In genomic region chr1:134909442-134909841, GRCm38 (mm10) we compare ENCODE assay signal across 10 mouse cellular contexts. TPM values are rescaled to one million over a fixed set of nuclear protein-coding genes. Genes with fewer than 3 reads are reported as not detected.
DNase-seq lines count a peak whose midpoint lies in the region; ATAC-seq lines count a peak whose summit lies in the region.
"Had no signal": no experiment of that assay in that cellular context is flagged by ENCODE, and none has a peak within 500 bp of the region (broad histone marks: within the 10 kb centered on the region; RNA-seq: fewer than 3 reads in every experiment).

No protein-coding gene starts in this region.

- DNase-seq in adrenal gland, adult (ENCODE audit: inconsistent age in 2 of 2, low spot score in 1 of 2), result peak; percentile 29 to 35
- no peak for DNase-seq in adrenal gland, adult 8-10 months
- DNase-seq in right cerebral cortex, adult 18-20 months, result peak; percentile 89
- DNase-seq in right cerebral cortex, postnatal 4 days, result no peak
- peak; percentile 41 for DNase-seq in layer of hippocampus, adult 9-10 months (ENCODE audit: low spot score)
- DNase-seq in yolk sac, embryonic 10.5 days (ENCODE audit: low spot score), result no peak
- no peak for DNase-seq in spleen, postnatal 14 days (ENCODE audit: low spot score in 2 of 2)

- no peak overlapping the region for H3K4me3 ChIP-seq in kidney, embryonic 15.5 days (replicated peaks)
- H3K4me3 ChIP-seq: erythroblast, embryonic 14.5 days had no signal

- H3K9ac ChIP-seq in kidney, embryonic 15.5 days, result no peak overlapping the region

- H3K4me1 ChIP-seq in kidney, embryonic 15.5 days, result no peaks in the 10 kb centered on the region

- H3K36me3 ChIP-seq in kidney, embryonic 15.5 days, result no peaks in the 10 kb centered on the region

- WGBS in kidney, embryonic 15.5 days, result 75% methylated on average over 9 of the region's 9 CpGs

- H3K4me2 ChIP-seq in kidney, embryonic 15.5 days, result no peak overlapping the region

- no peak overlapping the region for H3K27ac ChIP-seq in kidney, embryonic 15.5 days

- no peaks in the 10 kb centered on the region for H3K9me3 ChIP-seq in kidney, embryonic 15.5 days (replicated peaks)

- no peaks in the 10 kb centered on the region for H3K27me3 ChIP-seq in kidney, embryonic 15.5 days

- ATAC-seq in kidney, embryonic 15.5 days (replicated peaks; ENCODE audit: low FRiP score), result no peak
- ATAC-seq: inflammation-experienced regulatory T-cells, adult 6 months had no signal

RNA-seq across cellular contexts. Expression of gene Ppp1r12b, which starts 46.3 kb away (rescaled TPM):
- 10 to 100 TPM; 10.3 to 23.7 (median 15.7) TPM for total RNA-seq in adrenal gland, adult 8-10 months (2022)
- polyA plus RNA-seq in kidney, embryonic 15.5 days (2015; fragmentation: Nextera tagmentation; extraction: Ambion mirVana), result 5.2 and 6.7 TPM in 2 replicates

RNA-seq across cellular contexts. Expression of gene Ube2t, which starts 52.9 kb away (rescaled TPM):
- total RNA-seq in adrenal gland, adult 8-10 months (2022), result 1 to 10 TPM in 2 of 4 experiments, under 1 TPM in 2; 0.70 to 1.7 (median 1.1) TPM
- 44.2 TPM in 2 replicates for polyA plus RNA-seq in kidney, embryonic 15.5 days (2015; fragmentation: Nextera tagmentation; extraction: Ambion mirVana)

Comparison
In these comparisons a context has a peak if more than half of its experiments do, and no peak if none do; other contexts are left out.
1. DNase-seq: peak in adrenal gland, adult (2 of 2), right cerebral cortex, adult 18-20 months (single experiment) and layer of hippocampus, adult 9-10 months (single experiment); none in adrenal gland, adult 8-10 months (single experiment), right cerebral cortex, postnatal 4 days (single experiment), yolk sac, embryonic 10.5 days (single experiment) and spleen, postnatal 14 days (0 of 2).